Mouse (Mus musculus) intestine, embryonic 14.5 days (tissue): ENCODE measurements around the gene Ltb4r1. TPM values are rescaled to one million over a fixed set of nuclear protein-coding genes. Genes with fewer than 3 reads are reported as not detected.

Source experiments
- ATAC-seq: fragments of 200-750 bp; cut with Nextera tagmentation; replicated peaks from 2 replicates; pipeline ENCODE4 v1.8.0; 2017; ENCODE audit warnings: low read depth, moderate number of reproducible peaks, moderate TSS enrichment, moderate library complexity; ENCODE audit not compliant: low FRiP score, low TSS enrichment
- DNase-seq: peaks from one replicate; pipeline ENCODE4 v3.0.0-alpha.2; 2018; ENCODE audit warnings: low spot score
- H3K27ac ChIP-seq: fragments of 300-500 bp; sonication (generic); 2 replicates; pipeline ENCODE4 v1.5.1; 2014; ENCODE audit warnings: low read depth, mild to moderate bottlenecking, control low read depth
- H3K27me3 ChIP-seq: fragments of 300-500 bp; sonication (generic); replicated peaks from 2 replicates; pipeline ENCODE4 v1.6.1; 2014; ENCODE audit warnings: low read length, control low read depth; ENCODE audit not compliant: control insufficient read depth, insufficient read depth
- H3K36me3 ChIP-seq: fragments of 300-500 bp; sonication (generic); 2 replicates; pipeline ENCODE4 v1.6.1; 2014; ENCODE audit warnings: low read length, control low read depth; ENCODE audit not compliant: control insufficient read depth, insufficient read depth
- H3K4me1 ChIP-seq: fragments of 300-500 bp; sonication (generic); replicated peaks from 2 replicates; pipeline ENCODE4 v1.6.1; 2014; ENCODE audit warnings: low read length, control low read depth, mixed read lengths; ENCODE audit not compliant: control insufficient read depth, insufficient read depth
- H3K4me2 ChIP-seq: fragments of 300-500 bp; sonication (generic); 2 replicates; pipeline ENCODE4 v1.6.1; 2014; ENCODE audit warnings: low read length
- H3K4me3 ChIP-seq: fragments of 300-500 bp; sonication (generic); 2 replicates; pipeline ENCODE4 v1.5.1; 2014; ENCODE audit warnings: low read depth, low read length, control low read depth, mixed read lengths
- H3K9ac ChIP-seq: fragments of 300-500 bp; sonication (generic); 2 replicates; pipeline ENCODE4 v1.6.1; 2014; ENCODE audit warnings: mild to moderate bottlenecking, low read length
- H3K9me3 ChIP-seq: fragments of 300-500 bp; sonication (generic); 2 replicates; pipeline ENCODE4 v1.6.1; 2016; ENCODE audit warnings: low read length, control low read depth; ENCODE audit not compliant: control insufficient read depth
- WGBS: fragments of 180-500 bp; shearing (Covaris S2); extraction: QIAGEN DNeasy Blood & Tissue Kit; methylation state at CpG from one replicate; pipeline ENCODE4 v1.1.7; 2014; 5-methylcytosine and 5-hydroxymethylcytosine counted together
- polyA plus RNA-seq: library from polyadenylated mRNA; unstranded; fragments of >200 nt; fragmentation: Nextera tagmentation; extraction: Ambion mirVana; gene quantifications from 2 replicates; pipeline ENCODE4 v1.2.1, GENCODE M21; 2014

Gene Ltb4r1
- polyA plus RNA-seq, 1 experiment from 2014 or later = 0.38 TPM

- H3K4me2 ChIP-seq = no peak overlapping the region
- no peak for DNase-seq
- WGBS = 37% methylated on average over 3 of the region's 3 CpGs
- H3K9me3 ChIP-seq = no peaks in the 10 kb centered on the region
- peak; percentile 64; the same call in 1 of the 2 replicates for ATAC-seq
- peaks cover 23% of the 10 kb centered on the region for H3K36me3 ChIP-seq
- H3K4me1 ChIP-seq = peaks cover 4% of the 10 kb centered on the region; the same call in 1 of the 2 replicates
- H3K27ac ChIP-seq = peak overlapping the region; percentile 22
- H3K9ac ChIP-seq = no peak overlapping the region
- H3K4me3 ChIP-seq = no peak overlapping the region
- no peaks in the 10 kb centered on the region for H3K27me3 ChIP-seq
Observed at GRCm38 (mm10) chr14:55735334-55735733, 30.4 kb upstream of the Ltb4r1 start.

GRCm38 (mm10) chr14:55735758-55736157 is 30.0 kb upstream of the Ltb4r1 start:
- Histone ChIP-seq H3K4me2 (no peak overlapping the region), H3K4me1 (peaks cover 4% of the 10 kb centered on the region; the same call in 1 of the 2 replicates), H3K4me3 (no peak overlapping the region), H3K36me3 (peaks cover 27% of the 10 kb centered on the region), H3K27me3 (no peaks in the 10 kb centered on the region), H3K27ac (peak overlapping the region; percentile 22), H3K9me3 (no peaks in the 10 kb centered on the region), H3K9ac (no peak overlapping the region)
- no peak for ATAC-seq
- 73% methylated on average over 4 of the region's 4 CpGs for WGBS
- DNase-seq = no peak

DNA sequence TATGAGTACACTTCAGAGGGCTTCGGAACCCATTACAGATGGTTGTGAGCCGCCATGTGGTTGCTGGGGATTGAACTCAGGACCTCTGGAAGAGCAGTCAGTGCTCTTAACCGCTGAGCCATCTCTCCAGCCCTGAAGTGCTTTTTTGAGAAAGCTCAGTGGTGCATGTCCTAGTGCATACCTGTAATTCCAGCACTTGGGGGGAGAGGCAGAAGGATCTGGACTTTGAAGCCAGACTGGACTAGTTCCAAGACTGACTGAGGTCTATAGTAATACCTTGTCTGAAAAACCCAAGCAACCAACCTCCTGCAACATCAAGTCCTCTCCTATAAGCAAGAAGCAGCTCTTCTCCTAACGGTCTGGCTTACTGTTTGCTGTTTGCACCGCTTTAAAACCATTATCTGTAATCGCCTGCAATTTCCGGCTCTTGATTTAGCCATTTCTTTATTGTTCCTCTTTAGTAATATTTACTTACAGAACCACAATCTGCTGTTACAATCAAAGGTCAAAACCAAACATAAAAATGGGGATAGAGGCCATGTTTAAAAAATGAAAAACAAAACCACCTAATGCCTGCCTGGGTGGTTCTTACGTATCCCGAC is 28.6 kb upstream of the Ltb4r1 start:
- ATAC-seq (no peak), DNase-seq (no peak)
- Histone ChIP-seq H3K4me3 (no peak overlapping the region), H3K9ac (no peak overlapping the region), H3K9me3 (no peaks in the 10 kb centered on the region), H3K27ac (no peak overlapping the region), H3K27me3 (no peaks in the 10 kb centered on the region), H3K4me1 (peaks cover 4% of the 10 kb centered on the region; the same call in 1 of the 2 replicates), H3K36me3 (peaks cover 39% of the 10 kb centered on the region), H3K4me2 (no peak overlapping the region)
- 80% methylated on average over 9 of the region's 9 CpGs for WGBS

GRCm38 (mm10) chr14:55743711-55744110 is 22.1 kb upstream of the Ltb4r1 start:
- Histone ChIP-seq H3K9ac (no peak overlapping the region), H3K27me3 (no peaks in the 10 kb centered on the region), H3K36me3 (peaks cover 54% of the 10 kb centered on the region), H3K4me1 (peaks cover 27% of the 10 kb centered on the region), H3K4me3 (no peak overlapping the region; the same call in 1 of the 2 replicates), H3K4me2 (peak overlapping the region; percentile 21; the same call in 1 of the 2 replicates), H3K27ac (no peak overlapping the region), H3K9me3 (no peaks in the 10 kb centered on the region)
- ATAC-seq (peak; percentile 40), DNase-seq (peak; percentile 98)
- 18% methylated on average over 10 of the region's 10 CpGs for WGBS

- DNase-seq (peak; percentile 99), ATAC-seq (peak; percentile 90)
Observed at GRCm38 (mm10) chr14:55745180-55745860, 20.4 kb upstream of the Ltb4r1 start, which contains the start of the genes Dhrs1 and Nop9. Gene Dhrs1 (minus strand): TSS chr14:55745690. Gene Nop9 (plus strand): TSS chr14:55745693.

DNA sequence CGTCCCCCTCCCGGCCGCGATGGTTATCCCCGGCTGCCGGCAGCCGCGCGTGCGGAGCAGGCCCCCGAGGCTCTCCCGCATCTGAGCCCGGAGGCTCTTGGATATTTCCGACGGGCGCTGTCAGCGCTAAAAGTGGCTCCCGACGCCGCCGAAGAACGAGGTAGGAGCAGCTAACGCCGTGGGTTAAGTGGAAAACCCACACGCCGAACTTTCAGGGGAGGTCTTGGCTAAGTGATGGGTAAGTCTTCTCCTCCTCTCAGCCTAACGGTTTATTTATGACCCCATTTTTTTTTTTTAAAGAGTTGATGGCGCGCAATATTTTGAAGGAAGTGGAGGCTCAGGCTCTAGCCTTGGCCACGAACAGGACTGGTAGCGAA is 19.9 kb upstream of the Ltb4r1 start:
- ATAC-seq (no peak), DNase-seq (no peak)
- under 1% methylated on average over 31 of the region's 31 CpGs for WGBS
- peak overlapping the region; percentile 95 for H3K4me3 ChIP-seq
- H3K4me2 ChIP-seq = peak overlapping the region; percentile 99
- 0 out of 2 replicates have a peak overlapping the region, but pooled peaks have one; percentile 38 for H3K27ac ChIP-seq
- no peaks in the 10 kb centered on the region for H3K27me3 ChIP-seq
- H3K9ac ChIP-seq = peak overlapping the region; percentile 81
- peaks cover 52% of the 10 kb centered on the region for H3K36me3 ChIP-seq
- H3K9me3 ChIP-seq = no peaks in the 10 kb centered on the region
- H3K4me1 ChIP-seq = peaks cover 27% of the 10 kb centered on the region

More at GRCm38 (mm10) chr14:55745180-55745860, 20.4 kb upstream of the Ltb4r1 start, which contains the start of the genes Dhrs1 and Nop9:
- Histone ChIP-seq H3K9ac (peak within 1 kb of the TSS; percentile 81), H3K4me3 (peak within 1 kb of the TSS; percentile 95), H3K9me3 (no peaks in the 10 kb centered on the region), H3K36me3 (peaks cover 52% of the 10 kb centered on the region), H3K27me3 (no peaks in the 10 kb centered on the region), H3K4me2 (peak within 1 kb of the TSS; percentile 99), H3K27ac (0 out of 2 replicates have a peak within 1 kb of the TSS, but pooled peaks have one; percentile 38), H3K4me1 (peaks cover 27% of the 10 kb centered on the region)
- 2% methylated on average over 46 of the region's 48 CpGs for WGBS

- no peaks in the 10 kb centered on the region for H3K27me3 ChIP-seq
- no peak for ATAC-seq
- H3K27ac ChIP-seq = no peak overlapping the region
- no peak overlapping the region for H3K9ac ChIP-seq
- H3K4me1 ChIP-seq = peaks cover 27% of the 10 kb centered on the region
- WGBS = 87% methylated on average over 10 of the region's 10 CpGs
- peak overlapping the region; percentile 95; the same call in 1 of the 2 replicates for H3K4me3 ChIP-seq
- H3K4me2 ChIP-seq = peak overlapping the region; percentile 99; the same call in 1 of the 2 replicates
- no peaks in the 10 kb centered on the region for H3K9me3 ChIP-seq
- H3K36me3 ChIP-seq = peaks cover 55% of the 10 kb centered on the region
- no peak for DNase-seq
Observed at GRCm38 (mm10) chr14:55747051-55747847, 18.5 kb upstream of the Ltb4r1 start.

- ATAC-seq (no peak), DNase-seq (no peak)
- Histone ChIP-seq H3K9ac (no peak overlapping the region), H3K4me2 (no peak overlapping the region), H3K4me3 (no peak overlapping the region), H3K27ac (0 out of 2 replicates have a peak overlapping the region, but pooled peaks have one; percentile 22), H3K9me3 (no peaks in the 10 kb centered on the region), H3K4me1 (no peaks in the 10 kb centered on the region; the same call in 1 of the 2 replicates), H3K27me3 (peaks cover 9% of the 10 kb centered on the region), H3K36me3 (peaks cover 38% of the 10 kb centered on the region)
- 77% methylated on average over 6 of the region's 6 CpGs for WGBS
Observed at GRCm38 (mm10) chr14:55757566-55757965, 8.2 kb upstream of the Ltb4r1 start.
